Mouse (Mus musculus) heart, embryonic 16.5 days (tissue): ENCODE results near the gene Lhx8. TPM values are rescaled to one million over a fixed set of nuclear protein-coding genes. Genes with fewer than 3 reads are reported as not detected.

Experiments used
- ATAC-seq: fragments of 200-750 bp; cut with Nextera tagmentation; replicated peaks from 2 replicates; pipeline ENCODE4 v1.8.0; 2017; ENCODE audit warnings: moderate number of reproducible peaks; ENCODE audit not compliant: insufficient read depth, low FRiP score; ENCODE audit errors: extremely low read depth
- H3K27ac ChIP-seq: fragments of 300-500 bp; sonication (generic); 2 replicates; pipeline ENCODE4 v1.5.1; 2014; ENCODE audit warnings: mild to moderate bottlenecking, low read length, control low read depth, moderate library complexity
- H3K27me3 ChIP-seq: fragments of 300-500 bp; sonication (generic); 2 replicates; pipeline ENCODE4 v1.6.1; 2014; ENCODE audit warnings: low read length, mixed read lengths; ENCODE audit not compliant: control insufficient read depth, insufficient read depth
- H3K36me3 ChIP-seq: fragments of 300-500 bp; sonication (generic); 2 replicates; pipeline ENCODE4 v1.6.1; 2014; ENCODE audit not compliant: control insufficient read depth, insufficient read depth
- H3K4me1 ChIP-seq: fragments of 300-500 bp; sonication (generic); 2 replicates; pipeline ENCODE4 v1.6.1; 2014; ENCODE audit warnings: low read length, mixed read lengths; ENCODE audit not compliant: control insufficient read depth, insufficient read depth
- H3K4me2 ChIP-seq: fragments of 300-500 bp; sonication (generic); 2 replicates; pipeline ENCODE4 v1.6.1; 2014; ENCODE audit warnings: low read depth, mild to moderate bottlenecking, control low read depth, low read length
- H3K4me3 ChIP-seq: fragments of 300-500 bp; sonication (generic); 2 replicates; pipeline ENCODE4 v1.5.1; 2014; ENCODE audit warnings: mild to moderate bottlenecking, control low read depth, low read length
- H3K9ac ChIP-seq: fragments of 300-500 bp; sonication (generic); 2 replicates; pipeline ENCODE4 v1.6.1; 2014; ENCODE audit warnings: low read length, control low read depth
- H3K9me3 ChIP-seq: fragments of 300-500 bp; sonication (generic); replicated peaks from 2 replicates; pipeline ENCODE4 v1.6.1; 2016; ENCODE audit warnings: low read length; ENCODE audit not compliant: control insufficient read depth
- whole genome bisulfite sequencing: fragments of 180-500 bp; shearing (Covaris S2); extraction: QIAGEN DNeasy Blood & Tissue Kit; methylation state at CpG from one replicate; pipeline ENCODE4 v1.1.7; 2014; 5-methylcytosine and 5-hydroxymethylcytosine counted together
- polyA plus RNA-seq: library from polyadenylated mRNA; unstranded; fragments of >200 nt; fragmentation: Nextera tagmentation; extraction: Ambion mirVana; gene quantifications from 2 replicates; pipeline ENCODE4 v1.2.1, GENCODE M21; 2015

Gene Lhx8
- polyA plus RNA-seq, 1 experiment from 2014 or later = 0.45 TPM

DNA sequence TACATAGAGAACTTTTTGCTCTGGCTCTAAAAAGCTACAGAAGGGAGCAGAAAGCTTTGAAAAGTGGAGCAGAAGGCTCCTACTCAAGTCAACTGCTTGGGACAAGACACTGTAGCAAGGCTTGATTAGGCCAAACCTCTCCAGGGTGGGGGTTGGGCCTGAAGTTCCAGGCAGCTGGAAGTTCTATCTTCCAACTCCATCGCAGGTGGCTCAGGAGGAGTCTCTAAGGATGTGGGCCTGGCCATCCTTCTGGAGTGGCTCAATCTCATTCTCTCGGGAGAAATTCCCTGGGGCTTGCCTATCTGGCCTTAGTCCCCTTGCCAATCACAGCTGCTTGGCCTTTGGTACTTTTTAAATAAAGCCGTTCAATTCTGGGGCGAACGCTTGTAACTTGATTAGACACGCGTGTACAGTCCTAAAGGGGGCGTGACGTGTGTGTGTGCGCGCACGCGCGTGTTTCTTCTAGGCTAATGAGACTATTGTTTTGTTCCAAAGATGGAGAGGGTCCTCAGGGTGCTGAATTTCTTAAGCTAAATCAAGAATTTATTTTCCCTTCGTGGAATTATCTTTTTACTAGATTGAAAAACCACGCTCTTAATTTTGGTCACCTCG lies 9.3 kb upstream of the Lhx8 start:
- Histone ChIP-seq H3K9ac (no peak overlapping the region), H3K4me3 (no peak overlapping the region), H3K36me3 (no peaks in the 10 kb centered on the region), H3K27ac (no peak overlapping the region), H3K4me1 (no peaks in the 10 kb centered on the region), H3K4me2 (no peak overlapping the region), H3K9me3 (no peaks in the 10 kb centered on the region), H3K27me3 (peaks cover 26% of the 10 kb centered on the region)
- WGBS = 85% methylated on average over 17 of the region's 17 CpGs
- no peak for ATAC-seq

DNA sequence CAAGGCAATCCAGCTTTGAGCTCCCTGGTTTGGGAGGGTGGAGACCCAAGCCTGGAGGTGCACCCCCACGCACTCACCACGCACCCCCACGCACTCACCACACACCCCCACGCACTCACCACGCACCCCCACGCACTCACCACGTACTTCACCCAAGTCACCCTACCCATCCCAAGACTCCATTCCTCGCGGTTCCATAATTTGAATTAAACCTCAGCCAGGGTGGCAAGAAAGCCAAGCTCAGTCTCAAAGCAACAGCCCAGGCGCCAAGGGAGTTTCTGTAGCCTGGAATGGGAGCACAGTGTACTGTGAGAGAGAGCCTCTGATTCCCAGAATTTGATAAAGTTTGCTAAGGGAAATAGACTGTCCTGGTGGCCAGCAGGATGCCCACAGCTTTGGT lies 4.3 kb upstream of the Lhx8 start:
- Histone ChIP-seq H3K9ac (no peak overlapping the region), H3K27ac (no peak overlapping the region), H3K4me3 (no peak overlapping the region), H3K27me3 (peaks cover 64% of the 10 kb centered on the region), H3K36me3 (no peaks in the 10 kb centered on the region), H3K9me3 (no peaks in the 10 kb centered on the region), H3K4me2 (no peak overlapping the region), H3K4me1 (peaks cover 10% of the 10 kb centered on the region)
- no peak for ATAC-seq
- 6% methylated on average over 10 of the region's 10 CpGs for WGBS

DNA sequence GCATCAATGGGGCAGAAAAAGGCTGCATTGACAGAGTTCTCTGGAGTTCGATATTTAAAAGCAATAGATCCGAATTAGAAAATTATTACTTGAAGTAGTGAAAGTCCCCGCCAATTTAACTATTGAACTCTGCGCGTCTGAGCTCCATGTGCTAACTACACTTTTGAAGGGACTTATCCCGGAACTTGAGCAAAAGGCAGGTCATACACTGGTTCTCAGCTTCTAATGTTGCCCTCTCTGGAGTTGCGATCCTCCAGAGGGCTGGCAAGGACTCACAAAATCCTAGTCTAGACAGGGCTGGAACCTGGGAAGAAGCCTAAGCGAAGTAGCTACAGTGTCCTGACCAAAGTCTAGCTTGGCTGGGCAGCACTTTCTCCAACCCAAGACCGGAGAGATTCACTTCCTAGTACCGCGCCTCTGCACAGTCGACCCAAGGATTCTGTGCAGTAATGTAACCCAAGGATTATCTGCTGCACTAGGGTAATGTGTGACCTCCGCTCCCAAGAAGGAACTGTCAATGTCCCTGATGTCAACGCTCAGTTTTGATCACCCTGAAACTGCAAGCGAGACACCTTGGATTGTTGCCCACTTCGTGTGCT lies 3.0 kb upstream of the Lhx8 start:
- no peak overlapping the region for H3K27ac ChIP-seq
- H3K4me1 ChIP-seq = peaks cover 15% of the 10 kb centered on the region
- H3K4me3 ChIP-seq = no peak overlapping the region
- 4% methylated on average over 16 of the region's 16 CpGs for WGBS
- no peak for ATAC-seq
- H3K9me3 ChIP-seq = no peaks in the 10 kb centered on the region
- no peaks in the 10 kb centered on the region for H3K36me3 ChIP-seq
- no peak overlapping the region for H3K9ac ChIP-seq
- H3K4me2 ChIP-seq = no peak overlapping the region
- peaks cover 71% of the 10 kb centered on the region for H3K27me3 ChIP-seq

DNA sequence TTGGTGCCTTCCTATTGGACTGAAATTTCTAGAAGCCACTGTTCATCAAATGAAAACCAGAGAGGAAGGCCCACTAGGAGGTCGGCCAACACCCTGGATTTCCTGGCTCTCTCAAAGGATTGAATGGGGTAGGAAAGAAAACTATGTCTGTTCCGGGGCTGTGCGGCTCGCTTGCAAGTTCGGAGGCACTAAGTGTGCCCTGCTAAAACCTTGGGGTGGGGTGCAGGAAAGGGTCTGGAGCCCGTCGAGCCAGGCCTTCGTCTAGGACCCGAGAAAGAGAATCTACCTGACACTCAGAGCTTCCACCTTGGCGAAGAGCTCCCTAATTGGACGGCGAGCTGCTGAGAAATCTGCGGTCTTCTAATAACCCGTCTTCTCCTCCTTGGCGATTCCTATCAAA lies 2.5 kb upstream of the Lhx8 start:
- no peaks in the 10 kb centered on the region for H3K9me3 ChIP-seq
- H3K27me3 ChIP-seq = peaks cover 76% of the 10 kb centered on the region
- 9% methylated on average over 15 of the region's 15 CpGs for WGBS
- H3K4me3 ChIP-seq = no peak overlapping the region
- H3K36me3 ChIP-seq = no peaks in the 10 kb centered on the region
- H3K27ac ChIP-seq = no peak overlapping the region
- no peak overlapping the region for H3K9ac ChIP-seq
- no peak for ATAC-seq
- no peak overlapping the region for H3K4me2 ChIP-seq
- peaks cover 21% of the 10 kb centered on the region for H3K4me1 ChIP-seq

DNA sequence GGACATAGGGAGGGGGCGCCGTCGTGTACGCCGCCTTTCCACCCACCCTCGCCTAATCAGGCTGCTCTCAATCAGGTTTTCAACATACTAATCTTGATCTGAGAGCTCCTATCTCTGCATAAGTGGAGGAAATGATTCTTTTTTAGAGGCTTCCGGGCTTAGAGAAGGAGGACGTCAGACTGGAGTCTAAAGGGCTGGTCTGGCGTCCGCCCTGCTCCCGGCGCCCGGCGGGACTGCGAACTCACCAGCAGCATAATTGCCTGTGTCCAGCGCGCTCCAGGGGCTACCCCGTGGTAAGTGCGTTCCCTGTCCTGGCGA lies 1.7 kb upstream of the Lhx8 start:
- Histone ChIP-seq H3K9me3 (no peaks in the 10 kb centered on the region), H3K4me2 (peak overlapping the region; percentile 59)
- 2% methylated on average over 20 of the region's 20 CpGs for WGBS

DNA sequence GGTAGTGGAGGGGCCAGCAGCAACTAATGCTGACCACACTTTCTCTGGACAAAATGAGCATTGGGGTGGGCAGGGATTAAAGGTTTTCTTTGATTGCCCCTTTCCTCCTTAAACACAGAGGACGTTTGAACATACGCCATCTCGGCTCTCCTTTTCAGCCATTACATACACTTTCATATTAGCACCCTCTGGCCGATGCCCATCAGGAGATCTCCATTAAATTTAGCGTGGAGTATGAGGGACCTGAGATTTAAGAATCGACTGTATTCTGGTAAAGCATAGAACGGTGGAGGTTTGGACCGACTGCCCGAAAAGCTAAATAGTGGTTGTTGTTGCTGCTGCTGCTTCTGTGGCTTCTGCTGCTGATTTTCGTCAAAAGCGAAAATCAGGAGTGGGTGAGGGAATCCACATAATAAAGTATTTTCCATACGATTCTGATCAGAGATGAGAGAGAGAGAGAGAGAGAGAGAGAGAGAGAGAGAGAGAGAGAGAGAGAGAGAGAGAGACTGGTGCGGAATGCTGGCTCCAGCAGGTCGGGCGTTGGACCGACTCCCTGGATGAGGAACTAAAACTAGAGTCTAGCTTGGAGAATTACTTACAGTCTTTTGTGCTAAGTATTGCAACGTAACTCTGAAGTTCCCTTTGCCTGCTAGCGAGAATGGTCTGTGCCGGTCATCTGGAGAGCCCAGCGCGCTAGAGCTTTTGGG lies 1.2 kb upstream of the Lhx8 start:
- Histone ChIP-seq H3K4me2 (peak overlapping the region; percentile 59), H3K36me3 (no peaks in the 10 kb centered on the region), H3K9me3 (no peaks in the 10 kb centered on the region), H3K27ac (no peak overlapping the region), H3K4me3 (peak overlapping the region; percentile 44), H3K27me3 (peaks cover 76% of the 10 kb centered on the region), H3K9ac (no peak overlapping the region), H3K4me1 (peaks cover 21% of the 10 kb centered on the region)
- ATAC-seq = no peak
- 2% methylated on average over 21 of the region's 21 CpGs for WGBS

More for the DNA sequence above, 1.7 kb upstream of the Lhx8 start:
- H3K9ac ChIP-seq = no peak overlapping the region
- peaks cover 21% of the 10 kb centered on the region for H3K4me1 ChIP-seq
- ATAC-seq = peak; percentile 64; the same call in 1 of the 2 replicates
- H3K27ac ChIP-seq = no peak overlapping the region
- H3K27me3 ChIP-seq = peaks cover 75% of the 10 kb centered on the region
- peak overlapping the region; percentile 44 for H3K4me3 ChIP-seq
- H3K36me3 ChIP-seq = no peaks in the 10 kb centered on the region

DNA sequence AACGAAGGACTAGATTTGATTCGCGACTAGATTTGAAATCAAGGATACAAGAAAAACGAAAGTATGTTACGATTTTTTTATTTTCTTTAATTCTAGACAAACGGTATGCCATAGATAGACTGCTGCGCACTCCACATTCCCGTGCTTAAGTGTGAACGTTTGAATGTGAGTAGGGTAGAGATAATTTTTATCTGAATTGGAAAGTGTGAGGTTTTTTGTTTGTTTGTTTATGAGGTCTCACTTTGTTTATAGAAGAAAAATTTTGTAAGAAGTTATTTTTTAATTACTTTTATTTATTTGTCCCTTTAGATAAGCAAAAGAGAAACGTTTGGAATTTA lies 513 bp upstream of the Lhx8 start:
- no peak for ATAC-seq
- Histone ChIP-seq H3K4me3 (peak overlapping the region; percentile 26; the same call in 1 of the 2 replicates), H3K27me3 (peaks cover 78% of the 10 kb centered on the region), H3K4me1 (peaks cover 21% of the 10 kb centered on the region), H3K9ac (no peak overlapping the region), H3K9me3 (no peaks in the 10 kb centered on the region), H3K4me2 (no peak overlapping the region), H3K36me3 (no peaks in the 10 kb centered on the region), H3K27ac (no peak overlapping the region)
- 2% methylated on average over 10 of the region's 10 CpGs for WGBS

DNA sequence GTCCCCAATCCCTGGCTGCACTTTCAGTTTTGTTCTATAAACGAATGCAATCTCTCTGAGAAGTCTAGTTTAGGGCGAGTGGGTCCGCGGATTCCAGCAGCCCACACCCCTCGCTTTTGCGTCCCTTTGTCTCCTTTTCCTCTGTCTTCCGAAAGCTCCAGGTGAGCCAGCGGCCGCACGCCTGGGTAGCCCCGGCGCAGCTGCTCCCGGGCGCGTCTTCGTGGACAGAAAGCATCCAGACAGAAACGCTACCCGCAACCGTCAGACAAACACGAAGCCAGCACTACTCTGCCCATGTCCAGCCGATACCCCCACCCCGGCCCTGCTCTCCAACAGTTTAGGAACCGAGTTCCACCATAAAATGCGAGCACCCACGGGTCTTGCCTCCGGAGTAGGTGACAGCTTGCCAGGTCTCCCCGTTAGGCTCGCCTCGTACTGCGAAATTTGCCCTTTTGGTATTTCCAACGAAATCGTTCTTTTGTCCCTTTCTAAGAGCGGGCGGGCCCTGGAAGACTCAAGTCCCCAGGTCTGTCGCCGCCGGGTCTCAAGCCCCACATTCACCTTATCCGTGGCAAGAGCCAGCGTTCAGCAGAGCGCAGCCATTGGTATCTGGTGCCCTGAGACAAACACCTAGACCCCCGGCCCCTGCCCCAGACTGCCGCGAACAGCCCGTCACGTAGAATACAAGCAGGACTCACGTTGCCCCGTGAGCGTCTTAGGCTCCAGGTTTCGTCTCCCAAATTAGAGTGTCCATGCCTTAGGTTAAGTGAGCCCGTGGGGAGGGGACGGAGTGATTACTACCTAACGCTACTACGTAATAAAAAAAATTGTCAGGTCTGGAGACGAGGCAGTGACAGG lies 907 bp downstream of the Lhx8 start:
- H3K4me2 ChIP-seq = peak overlapping the region; percentile 22
- no peaks in the 10 kb centered on the region for H3K9me3 ChIP-seq
- ATAC-seq = no peak
- H3K9ac ChIP-seq = no peak overlapping the region
- H3K4me1 ChIP-seq = peaks cover 21% of the 10 kb centered on the region
- peaks cover 78% of the 10 kb centered on the region for H3K27me3 ChIP-seq
- WGBS = under 1% methylated on average over 54 of the region's 54 CpGs
- peak overlapping the region; percentile 50 for H3K4me3 ChIP-seq
- no peaks in the 10 kb centered on the region for H3K36me3 ChIP-seq
- H3K27ac ChIP-seq = no peak overlapping the region
